Mouse (Mus musculus) intestine, embryonic 14.5 days (tissue): ENCODE measurements around the gene Tead4. TPM values are rescaled to one million over a fixed set of nuclear protein-coding genes. Genes with fewer than 3 reads are reported as not detected.

ENCODE experiments used
- ATAC-seq: fragments of 200-750 bp; cut with Nextera tagmentation; replicated peaks from 2 replicates; pipeline ENCODE4 v1.8.0; 2017; ENCODE audit warnings: low read depth, moderate number of reproducible peaks, moderate TSS enrichment, moderate library complexity; ENCODE audit not compliant: low FRiP score, low TSS enrichment
- DNase-seq: peaks from one replicate; pipeline ENCODE4 v3.0.0-alpha.2; 2018; ENCODE audit warnings: low spot score
- H3K27ac ChIP-seq: fragments of 300-500 bp; sonication (generic); 2 replicates; pipeline ENCODE4 v1.5.1; 2014; ENCODE audit warnings: low read depth, mild to moderate bottlenecking, control low read depth
- H3K27me3 ChIP-seq: fragments of 300-500 bp; sonication (generic); replicated peaks from 2 replicates; pipeline ENCODE4 v1.6.1; 2014; ENCODE audit warnings: low read length, control low read depth; ENCODE audit not compliant: control insufficient read depth, insufficient read depth
- H3K36me3 ChIP-seq: fragments of 300-500 bp; sonication (generic); 2 replicates; pipeline ENCODE4 v1.6.1; 2014; ENCODE audit warnings: low read length, control low read depth; ENCODE audit not compliant: control insufficient read depth, insufficient read depth
- H3K4me1 ChIP-seq: fragments of 300-500 bp; sonication (generic); replicated peaks from 2 replicates; pipeline ENCODE4 v1.6.1; 2014; ENCODE audit warnings: low read length, control low read depth, mixed read lengths; ENCODE audit not compliant: control insufficient read depth, insufficient read depth
- H3K4me2 ChIP-seq: fragments of 300-500 bp; sonication (generic); 2 replicates; pipeline ENCODE4 v1.6.1; 2014; ENCODE audit warnings: low read length
- H3K4me3 ChIP-seq: fragments of 300-500 bp; sonication (generic); 2 replicates; pipeline ENCODE4 v1.5.1; 2014; ENCODE audit warnings: low read depth, low read length, control low read depth, mixed read lengths
- H3K9ac ChIP-seq: fragments of 300-500 bp; sonication (generic); 2 replicates; pipeline ENCODE4 v1.6.1; 2014; ENCODE audit warnings: mild to moderate bottlenecking, low read length
- H3K9me3 ChIP-seq: fragments of 300-500 bp; sonication (generic); 2 replicates; pipeline ENCODE4 v1.6.1; 2016; ENCODE audit warnings: low read length, control low read depth; ENCODE audit not compliant: control insufficient read depth
- WGBS: fragments of 180-500 bp; shearing (Covaris S2); extraction: QIAGEN DNeasy Blood & Tissue Kit; methylation state at CpG from one replicate; pipeline ENCODE4 v1.1.7; 2014; 5-methylcytosine and 5-hydroxymethylcytosine counted together
- polyA plus RNA-seq: library from polyadenylated mRNA; unstranded; fragments of >200 nt; fragmentation: Nextera tagmentation; extraction: Ambion mirVana; gene quantifications from 2 replicates; pipeline ENCODE4 v1.2.1, GENCODE M21; 2014

Gene Tead4
- polyA plus RNA-seq, 1 experiment from 2014 or later: 1.7 TPM

- DNase-seq: no peak
- Histone ChIP-seq H3K4me2 (no peak overlapping the region), H3K36me3 (no peaks in the 10 kb centered on the region), H3K27me3 (no peaks in the 10 kb centered on the region), H3K4me1 (0 out of 2 replicates have a peak, but pooled peaks cover 3% of the 10 kb centered on the region), H3K27ac (no peak overlapping the region), H3K4me3 (no peak overlapping the region), H3K9ac (no peak overlapping the region), H3K9me3 (no peaks in the 10 kb centered on the region)
- no peak for ATAC-seq
- 73% methylated on average over 2 of the region's 2 CpGs for WGBS
These were observed 63.4 kb downstream of the Tead4 start for GRCm38 (mm10) chr6:128237102-128237763.

GRCm38 (mm10) chr6:128236581-128236980 lies 64.0 kb downstream of the Tead4 start:
- DNase-seq (no peak), ATAC-seq (no peak; the same call in 1 of the 2 replicates)
- Histone ChIP-seq H3K9me3 (no peaks in the 10 kb centered on the region), H3K4me2 (no peak overlapping the region), H3K27me3 (no peaks in the 10 kb centered on the region), H3K36me3 (no peaks in the 10 kb centered on the region), H3K27ac (no peak overlapping the region), H3K9ac (no peak overlapping the region), H3K4me3 (no peak overlapping the region), H3K4me1 (0 out of 2 replicates have a peak, but pooled peaks cover 3% of the 10 kb centered on the region)
- 68% methylated on average over 9 of the region's 9 CpGs for WGBS

- Histone ChIP-seq H3K9ac (no peak overlapping the region), H3K27ac (no peak overlapping the region), H3K27me3 (no peaks in the 10 kb centered on the region), H3K4me2 (no peak overlapping the region), H3K4me3 (no peak overlapping the region), H3K36me3 (no peaks in the 10 kb centered on the region), H3K9me3 (no peaks in the 10 kb centered on the region), H3K4me1 (0 out of 2 replicates have a peak, but pooled peaks cover 6% of the 10 kb centered on the region)
- DNase-seq: no peak
- 27% methylated on average over 5 of the region's 5 CpGs for WGBS
- ATAC-seq: peak; percentile 57; the same call in 1 of the 2 replicates
These were observed 66.4 kb downstream of the Tead4 start for GRCm38 (mm10) chr6:128234206-128234605.

GRCm38 (mm10) chr6:128232216-128232615 lies 68.4 kb downstream of the Tead4 start:
- H3K9me3 ChIP-seq: no peaks in the 10 kb centered on the region
- no peak overlapping the region for H3K9ac ChIP-seq
- 80% methylated on average over 7 of the region's 7 CpGs for WGBS
- no peaks in the 10 kb centered on the region for H3K36me3 ChIP-seq
- no peak overlapping the region for H3K27ac ChIP-seq
- H3K4me3 ChIP-seq: no peak overlapping the region
- H3K4me1 ChIP-seq: 0 out of 2 replicates have a peak, but pooled peaks cover 3% of the 10 kb centered on the region
- DNase-seq (no peak), ATAC-seq (no peak)
- no peaks in the 10 kb centered on the region for H3K27me3 ChIP-seq
- no peak overlapping the region for H3K4me2 ChIP-seq

- no peak overlapping the region for H3K9ac ChIP-seq
- ATAC-seq: no peak
These were observed 68.9 kb downstream of the Tead4 start for GRCm38 (mm10) chr6:128231741-128232140.

GRCm38 (mm10) chr6:128227438-128228017 lies 73.1 kb downstream of the Tead4 start:
- Histone ChIP-seq H3K4me2 (no peak overlapping the region), H3K9me3 (no peaks in the 10 kb centered on the region), H3K27ac (no peak overlapping the region), H3K4me3 (no peak overlapping the region), H3K4me1 (0 out of 2 replicates have a peak, but pooled peaks cover 3% of the 10 kb centered on the region), H3K36me3 (no peaks in the 10 kb centered on the region), H3K9ac (no peak overlapping the region), H3K27me3 (no peaks in the 10 kb centered on the region)
- ATAC-seq (no peak), DNase-seq (peak; percentile 66)
- WGBS: 31% methylated on average over 8 of the region's 8 CpGs

More at GRCm38 (mm10) chr6:128231741-128232140, 68.9 kb downstream of the Tead4 start:
- Histone ChIP-seq H3K4me2 (no peak overlapping the region), H3K4me3 (no peak overlapping the region), H3K27ac (no peak overlapping the region), H3K27me3 (no peaks in the 10 kb centered on the region), H3K36me3 (no peaks in the 10 kb centered on the region), H3K4me1 (0 out of 2 replicates have a peak, but pooled peaks cover 3% of the 10 kb centered on the region), H3K9me3 (no peaks in the 10 kb centered on the region)
- no peak for DNase-seq
- 81% methylated on average over 3 of the region's 3 CpGs for WGBS

- Histone ChIP-seq H3K9ac (no peak overlapping the region), H3K4me3 (no peak overlapping the region), H3K9me3 (no peaks in the 10 kb centered on the region), H3K4me1 (0 out of 2 replicates have a peak, but pooled peaks cover 3% of the 10 kb centered on the region), H3K36me3 (no peaks in the 10 kb centered on the region), H3K4me2 (no peak overlapping the region), H3K27ac (no peak overlapping the region), H3K27me3 (no peaks in the 10 kb centered on the region)
- no peak for ATAC-seq
- DNase-seq: no peak
- 82% methylated on average over 3 of the region's 3 CpGs for WGBS
These were observed 73.7 kb downstream of the Tead4 start for GRCm38 (mm10) chr6:128226941-128227340.

- ATAC-seq: no peak
- H3K27ac ChIP-seq: no peak overlapping the region
- H3K4me1 ChIP-seq: 0 out of 2 replicates have a peak, but pooled peaks cover 3% of the 10 kb centered on the region
- no peaks in the 10 kb centered on the region for H3K27me3 ChIP-seq
- H3K9ac ChIP-seq: no peak overlapping the region
- H3K36me3 ChIP-seq: no peaks in the 10 kb centered on the region
- 79% methylated on average over 1 of the region's 1 CpGs for WGBS
- no peaks in the 10 kb centered on the region for H3K9me3 ChIP-seq
- H3K4me3 ChIP-seq: no peak overlapping the region
- H3K4me2 ChIP-seq: no peak overlapping the region
- DNase-seq: no peak
These were observed 74.8 kb downstream of the Tead4 start for GRCm38 (mm10) chr6:128225846-128226176.
